Mouse (Mus musculus) heart, embryonic 15.5 days (tissue): ENCODE results near the gene Lrrc38. TPM values are rescaled to one million over a fixed set of nuclear protein-coding genes. Genes with fewer than 3 reads are reported as not detected.
A peak's percentile ranks its signal among the peaks of the same experiment; 100 is the strongest.

Source experiments
- ATAC-seq: fragments of 200-750 bp; cut with Nextera tagmentation; replicated peaks from 2 replicates; pipeline ENCODE4 v1.8.0; 2017; ENCODE audit warnings: low read depth, moderate TSS enrichment; ENCODE audit not compliant: insufficient number of reproducible peaks, insufficient read depth, low FRiP score
- H3K27ac ChIP-seq: fragments of 300-500 bp; sonication (generic); 2 replicates; pipeline ENCODE4 v1.5.1; 2015; ENCODE audit warnings: mild to moderate bottlenecking, inconsistent platforms
- H3K27me3 ChIP-seq: fragments of 300-500 bp; sonication (generic); 2 replicates; pipeline ENCODE4 v1.6.1; 2015; ENCODE audit warnings: inconsistent platforms
- H3K36me3 ChIP-seq: fragments of 300-500 bp; sonication (generic); 2 replicates; pipeline ENCODE4 v1.6.1; 2015; ENCODE audit warnings: mild to moderate bottlenecking, inconsistent platforms
- H3K4me1 ChIP-seq: fragments of 300-500 bp; sonication (generic); replicated peaks from 2 replicates; pipeline ENCODE4 v1.6.1; 2015; ENCODE audit warnings: inconsistent platforms
- H3K4me2 ChIP-seq: fragments of 300-500 bp; sonication (generic); 2 replicates; pipeline ENCODE4 v1.6.1; 2015; ENCODE audit warnings: inconsistent platforms, mild to moderate bottlenecking, moderate library complexity
- H3K4me3 ChIP-seq: fragments of 300-500 bp; sonication (generic); 2 replicates; pipeline ENCODE4 v1.5.1; 2015; ENCODE audit warnings: mild to moderate bottlenecking, inconsistent platforms
- H3K9ac ChIP-seq: fragments of 300-500 bp; sonication (generic); 2 replicates; pipeline ENCODE4 v1.6.1; 2015; ENCODE audit warnings: mild to moderate bottlenecking, inconsistent platforms
- H3K9me3 ChIP-seq: fragments of 300-500 bp; sonication (generic); replicated peaks from 2 replicates; pipeline ENCODE4 v1.6.1; 2016; ENCODE audit warnings: inconsistent platforms
- whole genome bisulfite sequencing: fragments of 180-500 bp; shearing (Covaris S2); methylation state at CpG from one replicate; pipeline ENCODE4 v1.1.7; 2015; ENCODE audit warnings: mixed read lengths; 5-methylcytosine and 5-hydroxymethylcytosine counted together
- polyA plus RNA-seq: library from polyadenylated mRNA; unstranded; fragments of >200 nt; fragmentation: Nextera tagmentation; extraction: Ambion mirVana; gene quantifications from 2 replicates; pipeline ENCODE4 v1.2.1, GENCODE M21; 2015

The Lrrc38 gene
- polyA plus RNA-seq, 1 experiment from 2014 or later: 0.25 TPM

DNA sequence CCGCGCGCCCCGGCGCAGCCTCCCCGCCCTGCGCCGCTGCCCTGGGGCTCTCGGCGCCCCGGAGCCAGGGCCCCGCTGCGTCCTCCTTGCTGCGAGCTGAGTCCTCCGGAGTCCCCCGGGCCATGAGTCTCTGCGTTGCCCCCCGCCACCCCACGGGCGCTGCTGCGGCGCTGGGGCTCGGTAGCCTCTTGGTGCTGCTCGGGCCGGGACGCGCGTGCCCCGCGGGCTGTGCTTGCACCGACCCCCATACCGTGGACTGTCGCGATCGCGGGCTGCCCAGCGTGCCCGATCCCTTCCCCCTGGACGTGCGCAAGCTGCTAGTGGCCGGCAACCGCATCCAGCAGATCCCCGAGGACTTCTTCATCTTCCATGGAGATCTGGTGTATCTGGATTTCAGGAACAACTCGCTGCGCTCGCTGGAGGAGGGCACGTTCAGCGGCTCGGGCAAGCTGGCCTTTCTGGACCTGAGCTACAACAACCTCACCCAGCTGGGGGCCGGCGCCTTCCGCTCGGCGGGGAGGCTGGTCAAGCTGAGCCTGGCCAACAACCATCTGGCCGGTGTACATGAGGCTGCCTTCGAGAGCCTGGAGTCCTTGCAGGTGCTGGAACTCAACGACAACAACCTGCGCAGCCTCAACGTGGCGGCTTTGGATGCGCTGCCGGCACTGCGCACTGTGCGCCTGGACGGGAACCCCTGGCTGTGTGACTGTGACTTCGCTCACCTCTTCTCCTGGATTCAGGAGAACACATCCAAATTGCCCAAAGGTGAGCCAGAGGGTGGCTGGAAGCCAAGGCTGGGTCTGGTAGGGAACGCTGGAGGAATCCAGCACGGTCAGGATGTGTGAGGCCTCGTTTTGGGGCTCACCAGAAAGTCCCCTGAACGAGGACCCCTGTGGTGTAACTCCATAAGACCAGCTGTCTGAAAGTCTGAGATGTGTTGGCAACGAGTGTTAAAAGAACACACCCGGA lies 774 bp downstream of the Lrrc38 start:
- Histone ChIP-seq H3K9me3 (no peaks in the 10 kb centered on the region), H3K27me3 (peaks cover 56% of the 10 kb centered on the region), H3K27ac (no peak overlapping the region), H3K36me3 (no peaks in the 10 kb centered on the region), H3K4me2 (peak overlapping the region; percentile 97), H3K4me1 (peaks cover 23% of the 10 kb centered on the region), H3K4me3 (peak overlapping the region; percentile 56), H3K9ac (peak overlapping the region; percentile 44)
- ATAC-seq: no peak
- 3% methylated on average over 72 of the region's 72 CpGs for WGBS

DNA sequence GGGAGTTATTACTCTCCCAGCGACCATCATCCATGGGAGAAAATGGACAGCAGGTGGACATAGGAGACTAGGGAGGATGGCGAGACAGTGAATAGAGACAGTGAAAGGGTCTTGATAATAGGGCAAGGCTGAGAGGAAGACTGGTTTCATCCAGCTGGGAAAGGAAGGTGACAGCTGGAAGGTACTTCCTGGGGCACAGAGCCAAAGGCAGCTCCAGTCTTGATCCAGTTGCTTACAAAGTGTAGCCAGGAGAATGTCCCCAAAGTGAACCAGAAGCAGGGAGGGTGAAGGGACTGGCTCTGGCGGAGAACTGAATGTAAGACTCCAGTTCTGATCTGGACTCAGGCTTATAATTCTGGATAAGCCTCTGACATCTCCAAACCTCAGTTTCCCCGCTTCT lies 2.7 kb downstream of the Lrrc38 start:
- no peak overlapping the region for H3K4me2 ChIP-seq
- H3K9me3 ChIP-seq: no peaks in the 10 kb centered on the region
- WGBS: 74% methylated on average over 4 of the region's 4 CpGs
- no peak overlapping the region for H3K4me3 ChIP-seq
- H3K4me1 ChIP-seq: peaks cover 23% of the 10 kb centered on the region
- ATAC-seq: no peak
- H3K27ac ChIP-seq: no peak overlapping the region
- no peaks in the 10 kb centered on the region for H3K36me3 ChIP-seq
- no peak overlapping the region for H3K9ac ChIP-seq
- H3K27me3 ChIP-seq: peaks cover 56% of the 10 kb centered on the region

DNA sequence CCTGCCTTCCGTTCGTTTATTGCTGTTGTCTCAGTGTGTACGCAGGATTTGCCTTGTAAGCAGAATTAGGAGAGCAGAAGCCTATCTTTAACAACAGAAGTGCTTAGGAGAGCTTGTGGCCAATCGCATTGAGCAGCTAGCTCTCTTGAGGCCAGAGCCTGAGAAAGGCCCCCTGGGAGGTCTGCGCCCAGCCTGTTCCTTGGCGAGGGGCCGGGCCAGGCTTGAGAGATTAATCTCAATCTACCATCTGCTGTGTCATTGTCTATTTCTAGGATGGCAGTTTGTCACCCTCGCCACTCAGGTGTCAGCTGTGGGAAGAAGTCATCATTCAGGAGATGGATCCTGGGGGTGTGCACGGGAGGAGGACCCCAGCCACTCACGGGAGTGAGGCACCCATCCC lies 12.0 kb downstream of the Lrrc38 start:
- Histone ChIP-seq H3K9me3 (no peaks in the 10 kb centered on the region; the same call in 1 of the 2 replicates), H3K4me2 (no peak overlapping the region), H3K4me1 (no peaks in the 10 kb centered on the region), H3K36me3 (no peaks in the 10 kb centered on the region), H3K9ac (no peak overlapping the region), H3K27ac (no peak overlapping the region), H3K27me3 (no peaks in the 10 kb centered on the region), H3K4me3 (no peak overlapping the region)
- WGBS: 61% methylated on average over 10 of the region's 10 CpGs
- ATAC-seq: no peak

- Histone ChIP-seq H3K27ac (no peak overlapping the region), H3K4me2 (no peak overlapping the region), H3K9ac (no peak overlapping the region), H3K4me1 (no peaks in the 10 kb centered on the region), H3K4me3 (no peak overlapping the region), H3K9me3 (no peaks in the 10 kb centered on the region; the same call in 1 of the 2 replicates), H3K27me3 (no peaks in the 10 kb centered on the region), H3K36me3 (no peaks in the 10 kb centered on the region)
- no peak for ATAC-seq
- WGBS: 35% methylated on average over 15 of the region's 15 CpGs
These were observed 17.0 kb downstream of the Lrrc38 start for GRCm38 (mm10) chr4:143366415-143367041.

DNA sequence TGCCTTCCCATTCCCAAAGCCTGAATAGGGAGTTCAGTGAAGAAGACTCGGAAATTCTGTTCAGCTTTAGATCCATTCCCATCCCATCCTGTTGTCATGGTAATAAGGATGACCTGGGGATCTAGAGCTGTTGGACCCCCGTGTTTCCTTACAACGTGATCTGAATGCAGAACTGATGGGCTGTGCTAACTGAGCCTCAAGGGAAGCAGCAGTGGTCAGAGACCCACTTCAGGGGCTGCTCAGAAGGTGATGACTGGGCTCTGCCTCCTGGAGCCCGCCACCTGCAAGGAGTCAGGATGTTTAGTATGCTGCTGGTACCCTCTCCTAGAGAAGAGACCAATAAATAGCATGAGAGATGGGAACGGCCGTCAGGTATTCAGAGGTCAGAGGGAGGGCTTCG lies 29.9 kb downstream of the Lrrc38 start:
- no peak overlapping the region for H3K9ac ChIP-seq
- no peak overlapping the region for H3K27ac ChIP-seq
- H3K9me3 ChIP-seq: no peaks in the 10 kb centered on the region
- H3K27me3 ChIP-seq: peaks cover 11% of the 10 kb centered on the region
- WGBS: 51% methylated on average over 7 of the region's 7 CpGs
- ATAC-seq: no peak
- no peak overlapping the region for H3K4me2 ChIP-seq
- H3K4me3 ChIP-seq: no peak overlapping the region
- peaks cover 6% of the 10 kb centered on the region; the same call in 1 of the 2 replicates for H3K4me1 ChIP-seq
- H3K36me3 ChIP-seq: no peaks in the 10 kb centered on the region

GRCm38 (mm10) chr4:143379931-143380715 lies 30.6 kb downstream of the Lrrc38 start:
- H3K9ac ChIP-seq: no peak overlapping the region
- 0 out of 2 replicates have a peak overlapping the region, but pooled peaks have one; percentile 5 for H3K4me2 ChIP-seq
- peaks cover 11% of the 10 kb centered on the region for H3K27me3 ChIP-seq
- peaks cover 6% of the 10 kb centered on the region; the same call in 1 of the 2 replicates for H3K4me1 ChIP-seq
- no peak overlapping the region for H3K27ac ChIP-seq
- 26% methylated on average over 15 of the region's 15 CpGs for WGBS
- ATAC-seq: no peak
- H3K4me3 ChIP-seq: no peak overlapping the region
- no peaks in the 10 kb centered on the region for H3K9me3 ChIP-seq
- no peaks in the 10 kb centered on the region for H3K36me3 ChIP-seq

DNA sequence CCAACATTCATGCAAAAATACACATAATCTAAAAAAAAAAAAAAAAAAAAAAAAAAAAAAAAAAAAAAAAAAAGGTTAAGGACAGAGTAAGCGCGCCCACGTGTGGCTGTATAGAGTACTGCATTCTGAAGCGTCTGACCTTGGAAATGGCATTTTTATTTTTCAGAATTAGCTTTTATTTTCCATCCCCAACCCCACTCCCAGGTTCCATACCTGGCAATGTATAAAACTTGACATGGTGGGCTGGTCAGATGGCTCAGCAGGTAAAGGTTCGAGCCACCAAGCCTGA lies 31.1 kb downstream of the Lrrc38 start:
- H3K27me3 ChIP-seq: peaks cover 11% of the 10 kb centered on the region
- peaks cover 6% of the 10 kb centered on the region; the same call in 1 of the 2 replicates for H3K4me1 ChIP-seq
- no peak overlapping the region for H3K4me2 ChIP-seq
- no peaks in the 10 kb centered on the region for H3K36me3 ChIP-seq
- no peak overlapping the region for H3K27ac ChIP-seq
- no peak overlapping the region for H3K4me3 ChIP-seq
- WGBS: 2% methylated on average over 5 of the region's 5 CpGs
- H3K9ac ChIP-seq: no peak overlapping the region
- no peak for ATAC-seq
- H3K9me3 ChIP-seq: no peaks in the 10 kb centered on the region

DNA sequence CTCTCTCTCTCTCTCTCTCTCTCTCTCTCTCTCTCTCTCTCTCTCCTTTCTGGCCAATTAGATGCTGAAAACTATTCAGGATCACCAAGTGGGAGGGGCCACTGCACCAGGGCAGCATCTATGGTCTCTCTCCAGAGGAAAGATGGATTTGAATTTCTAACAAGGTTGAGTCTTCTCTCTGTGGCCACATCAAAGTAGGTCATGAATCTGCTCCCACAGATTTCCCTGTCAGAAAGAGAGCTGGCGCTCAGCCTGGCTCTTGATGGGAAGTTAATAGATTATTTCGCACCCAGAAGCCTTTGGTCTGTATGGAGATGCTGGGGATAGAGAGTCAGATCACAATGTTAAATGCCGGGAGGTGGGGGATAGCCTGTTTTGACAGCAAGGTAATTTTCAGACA lies 32.6 kb downstream of the Lrrc38 start:
- H3K4me1 ChIP-seq: peaks cover 6% of the 10 kb centered on the region; the same call in 1 of the 2 replicates
- H3K9ac ChIP-seq: no peak overlapping the region
- H3K4me3 ChIP-seq: no peak overlapping the region
- ATAC-seq: no peak
- H3K9me3 ChIP-seq: no peaks in the 10 kb centered on the region
- peaks cover 11% of the 10 kb centered on the region for H3K27me3 ChIP-seq
- H3K27ac ChIP-seq: no peak overlapping the region
- H3K4me2 ChIP-seq: no peak overlapping the region
- WGBS: 65% methylated on average over 3 of the region's 3 CpGs
- no peaks in the 10 kb centered on the region for H3K36me3 ChIP-seq

- 36% methylated on average over 4 of the region's 4 CpGs for WGBS
- H3K4me2 ChIP-seq: no peak overlapping the region
These were observed 34.1 kb downstream of the Lrrc38 start for GRCm38 (mm10) chr4:143383646-143384045.

DNA sequence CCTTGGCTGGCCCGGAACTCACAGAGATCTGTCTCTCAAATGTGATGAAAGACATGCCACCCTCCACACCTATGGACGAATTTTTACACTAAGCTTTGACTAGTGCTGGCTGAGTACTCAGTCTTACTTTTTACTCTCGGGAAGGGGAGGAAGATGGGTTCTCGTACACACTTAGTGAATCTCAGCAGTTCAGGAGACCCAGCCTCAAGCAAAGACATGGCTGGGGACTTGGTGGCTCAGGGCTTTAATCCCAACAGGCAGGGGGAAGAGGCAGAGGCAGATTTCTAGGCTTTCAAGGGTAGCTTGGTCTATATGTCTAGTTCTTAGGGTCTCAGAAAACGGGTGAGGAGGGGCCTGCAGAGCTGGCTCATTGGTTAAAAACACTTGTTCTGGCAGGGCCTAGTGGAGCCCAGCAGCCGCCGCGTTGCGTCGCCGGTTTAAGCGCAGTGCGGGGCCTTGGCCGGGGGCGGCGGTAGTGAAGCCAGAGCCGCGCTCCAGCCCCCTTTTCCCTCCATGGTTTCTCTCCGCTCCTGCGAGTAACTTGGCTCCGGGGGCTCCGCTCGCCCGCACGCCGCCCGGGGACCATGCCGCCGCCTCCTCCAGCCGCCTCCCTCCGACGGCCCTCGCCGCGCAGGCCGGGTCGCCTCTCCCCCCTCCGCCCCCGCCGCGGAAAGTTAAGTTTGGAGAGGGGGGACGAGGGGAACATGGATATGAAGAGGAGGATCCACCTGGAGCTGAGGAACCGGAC lies 39.6 kb downstream of the Lrrc38 start:
- Histone ChIP-seq H3K9ac (peak overlapping the region; percentile 52; the same call in 1 of the 2 replicates), H3K4me1 (0 out of 2 replicates have a peak, but pooled peaks cover 2% of the 10 kb centered on the region), H3K27me3 (no peaks in the 10 kb centered on the region), H3K36me3 (no peaks in the 10 kb centered on the region), H3K4me2 (peak overlapping the region; percentile 77), H3K27ac (no peak overlapping the region), H3K4me3 (peak overlapping the region; percentile 51), H3K9me3 (no peaks in the 10 kb centered on the region)
- peak; percentile 55; the same call in 1 of the 2 replicates for ATAC-seq
- 6% methylated on average over 42 of the region's 43 CpGs for WGBS

More at GRCm38 (mm10) chr4:143383646-143384045, 34.1 kb downstream of the Lrrc38 start:
- peaks cover 10% of the 10 kb centered on the region for H3K27me3 ChIP-seq
- no peaks in the 10 kb centered on the region for H3K9me3 ChIP-seq
- no peak overlapping the region for H3K27ac ChIP-seq
- H3K36me3 ChIP-seq: no peaks in the 10 kb centered on the region
- no peak overlapping the region for H3K4me3 ChIP-seq
- H3K4me1 ChIP-seq: peaks cover 6% of the 10 kb centered on the region; the same call in 1 of the 2 replicates
- H3K9ac ChIP-seq: no peak overlapping the region
- no peak for ATAC-seq
